Mouse (Mus musculus) mesoderm, embryonic 11.5 days (tissue): ENCODE data around the gene Sdccag8.
"Not testable (repeated sequence)": the region's sequence is repeated elsewhere in the genome, so short reads cannot be mapped to it uniquely, and the experiment has no call there.

Experiments used
- DNase-seq: peaks from one replicate; pipeline ENCODE4 v3.0.0-alpha.2; 2012; ENCODE audit warnings: low read depth, low spot score

The Sdccag8 gene

DNA sequence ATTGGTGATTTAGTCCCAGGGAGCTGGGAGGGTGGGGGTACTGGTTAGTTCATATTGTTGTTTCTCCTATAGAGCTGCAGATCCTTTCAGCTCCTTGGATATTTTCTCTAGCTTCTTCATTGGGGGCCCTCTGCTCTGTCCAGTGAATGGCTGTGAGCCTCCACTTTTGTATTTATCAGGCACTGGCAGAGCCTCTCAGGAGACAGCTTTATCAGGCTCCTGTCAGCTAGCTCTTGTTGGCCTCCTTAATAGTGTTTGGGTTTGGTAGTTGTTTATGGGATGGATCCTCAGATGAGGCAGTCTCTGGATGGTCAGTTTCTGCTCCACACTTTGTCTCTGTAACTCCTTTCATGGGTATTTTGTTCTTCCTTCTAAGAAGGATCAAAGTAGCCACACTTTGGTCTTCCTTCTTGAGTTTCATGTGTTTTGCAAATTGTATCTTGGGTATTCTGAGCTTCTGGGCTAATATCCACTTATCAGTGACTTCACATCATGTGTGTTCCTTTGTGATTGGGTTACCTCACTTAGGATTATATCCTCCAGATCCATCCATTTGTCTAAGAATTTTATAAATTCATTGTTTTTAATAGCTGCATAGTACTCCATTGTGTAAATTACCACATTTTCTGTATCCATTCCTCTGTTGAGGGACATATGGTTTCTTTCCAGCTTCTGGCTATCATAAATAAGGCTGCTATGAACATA lies 127.0 kb downstream of the Sdccag8 start:
- not testable (repeated sequence) for DNase-seq

DNA sequence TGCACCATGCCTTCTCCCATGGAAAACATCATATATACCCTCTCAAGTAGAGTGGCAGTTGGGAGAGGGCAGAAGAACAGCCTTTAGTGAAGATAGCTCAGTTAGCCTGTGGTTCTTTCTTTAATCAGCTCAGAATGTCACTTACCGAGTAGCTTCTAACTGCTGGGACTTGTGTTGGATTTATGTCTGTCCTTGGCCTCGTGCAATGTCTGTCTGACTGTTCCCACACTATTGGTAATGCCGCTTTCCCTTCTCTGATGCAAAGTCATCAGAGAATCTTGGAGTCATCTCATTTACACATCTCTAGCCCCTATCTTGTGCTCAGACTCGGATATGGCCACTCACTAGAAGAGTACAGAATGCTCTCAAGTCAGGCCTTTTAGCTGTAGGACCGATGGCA lies 128.7 kb downstream of the Sdccag8 start:
- no peak for DNase-seq

DNA sequence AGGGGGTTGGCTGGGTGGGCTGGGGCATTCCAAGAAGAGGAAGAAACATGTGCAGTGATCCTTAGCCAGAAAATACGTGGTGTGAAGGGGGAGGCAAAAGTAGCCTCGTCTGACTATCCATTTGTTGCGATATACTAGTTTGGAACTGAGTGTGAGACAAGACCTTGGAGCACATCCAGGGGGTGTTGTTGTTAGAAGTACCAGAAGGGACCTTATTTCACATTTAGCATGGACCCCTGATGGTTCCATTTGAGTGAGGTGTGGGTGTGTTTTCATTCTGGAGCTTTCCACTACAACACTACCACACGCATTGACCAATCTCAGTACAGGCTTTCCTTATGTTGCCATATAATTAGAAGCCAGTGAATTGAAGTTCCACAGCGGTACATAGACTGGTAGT lies 129.5 kb downstream of the Sdccag8 start:
- DNase-seq = no peak

DNA sequence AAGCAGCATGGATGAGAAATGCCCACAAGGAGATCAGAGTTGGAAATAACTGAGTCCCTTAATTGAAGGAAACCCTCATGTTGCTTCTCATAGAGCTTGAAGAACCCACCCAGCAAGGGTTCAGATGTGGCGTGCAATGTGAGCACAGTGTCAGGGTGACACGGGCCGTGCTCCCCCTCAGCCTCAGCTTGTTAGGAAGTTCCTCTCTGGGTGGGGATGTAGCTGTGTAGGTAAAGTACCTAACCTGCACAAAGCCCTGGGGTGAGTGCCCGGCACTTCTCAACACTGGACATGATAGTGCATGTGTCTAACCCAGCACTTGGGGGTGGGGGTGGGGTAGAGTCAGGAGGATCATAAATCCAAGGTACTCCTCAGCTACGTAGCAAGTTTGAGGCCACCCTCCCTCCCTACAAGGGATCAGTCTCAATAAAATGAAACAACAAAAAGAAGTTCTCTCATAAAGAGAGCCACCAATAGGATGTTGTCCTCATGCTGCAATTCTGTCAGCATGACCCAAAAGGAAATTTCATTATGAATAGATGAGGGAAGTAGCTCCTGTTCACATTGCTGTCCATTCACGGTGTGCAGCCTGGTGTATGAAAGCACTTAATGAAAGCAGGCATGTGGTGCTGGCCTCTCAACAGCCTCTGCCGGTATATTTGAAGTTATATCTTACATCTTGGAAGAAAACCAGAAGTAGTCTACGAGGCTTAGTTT lies 130.2 kb downstream of the Sdccag8 start:
- no peak for DNase-seq

- DNase-seq = no peak
Observed at GRCm38 (mm10) chr1:176945175-176945540, 130.7 kb downstream of the Sdccag8 start.

GRCm38 (mm10) chr1:176946031-176946795 lies 131.8 kb downstream of the Sdccag8 start:
- no peak for DNase-seq

- no peak for DNase-seq
Observed at GRCm38 (mm10) chr1:176946796-176947181, 132.3 kb downstream of the Sdccag8 start.

GRCm38 (mm10) chr1:176948861-176949260 lies 134.4 kb downstream of the Sdccag8 start:
- DNase-seq = no peak

- no peak for DNase-seq
Observed at GRCm38 (mm10) chr1:176949320-176949719, 134.9 kb downstream of the Sdccag8 start.

DNA sequence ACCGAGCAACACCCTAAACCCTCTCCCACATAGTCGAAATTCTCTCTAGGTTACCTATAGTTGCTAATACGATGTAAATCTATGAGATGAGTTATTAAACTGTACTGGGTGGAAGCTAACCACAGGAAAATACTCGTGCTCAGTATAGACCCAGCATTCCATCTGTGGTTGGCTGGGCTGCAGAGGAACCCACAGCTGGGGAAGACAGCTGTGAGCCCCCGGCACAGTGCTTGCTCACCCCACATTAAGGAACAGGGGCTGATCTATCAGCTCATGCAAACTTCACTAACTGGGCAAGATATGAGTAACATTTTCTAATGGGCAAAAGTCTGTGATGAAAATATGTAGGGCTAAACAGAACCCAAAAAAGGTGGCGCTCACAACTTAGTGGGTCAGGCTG lies 135.6 kb downstream of the Sdccag8 start:
- no peak for DNase-seq

- no peak for DNase-seq
Observed at GRCm38 (mm10) chr1:176951836-176952235, 137.4 kb downstream of the Sdccag8 start.

- DNase-seq = no peak
Observed at GRCm38 (mm10) chr1:176958311-176958710, 143.9 kb downstream of the Sdccag8 start.

GRCm38 (mm10) chr1:176961716-176962115 lies 147.3 kb downstream of the Sdccag8 start:
- no peak for DNase-seq

DNA sequence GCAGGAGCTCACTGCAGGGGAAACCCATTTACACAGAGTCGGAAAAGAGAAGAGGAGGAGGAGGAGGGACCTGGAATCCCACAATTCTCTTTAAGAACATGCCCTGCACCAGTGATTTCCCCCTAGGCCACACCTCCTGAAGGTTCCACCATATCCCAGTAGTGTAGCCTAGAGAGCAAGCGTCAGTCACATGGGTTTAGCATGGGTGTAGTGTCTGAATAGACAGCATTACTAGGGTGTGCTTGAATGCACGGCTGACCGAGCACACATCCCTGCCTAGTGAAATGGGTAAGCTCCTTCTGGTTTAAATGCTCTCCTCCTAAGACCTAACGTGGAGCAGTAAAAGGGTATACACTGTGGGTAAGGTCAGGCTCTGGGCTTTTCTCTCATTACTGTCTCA lies 148.4 kb downstream of the Sdccag8 start:
- no peak for DNase-seq

DNA sequence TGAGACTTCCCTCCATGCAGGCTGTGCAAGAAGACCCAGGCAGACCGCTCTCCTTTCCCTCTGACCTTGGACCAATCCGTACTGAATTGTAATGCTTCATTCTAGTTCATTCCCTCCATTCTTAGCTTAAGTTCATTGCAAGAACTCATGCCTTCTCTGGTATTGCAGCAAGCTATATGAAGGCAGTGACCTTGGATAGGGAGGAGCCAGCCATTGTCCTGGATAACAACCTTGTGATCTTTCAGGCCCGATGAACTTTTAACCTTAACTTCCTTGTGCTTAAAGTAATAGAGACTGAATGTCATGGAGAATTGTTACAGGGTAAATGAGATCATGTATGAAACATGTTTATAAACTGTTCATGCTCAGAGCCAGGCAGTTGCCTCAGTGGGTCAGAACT lies 152.8 kb downstream of the Sdccag8 start:
- DNase-seq = no peak

DNA sequence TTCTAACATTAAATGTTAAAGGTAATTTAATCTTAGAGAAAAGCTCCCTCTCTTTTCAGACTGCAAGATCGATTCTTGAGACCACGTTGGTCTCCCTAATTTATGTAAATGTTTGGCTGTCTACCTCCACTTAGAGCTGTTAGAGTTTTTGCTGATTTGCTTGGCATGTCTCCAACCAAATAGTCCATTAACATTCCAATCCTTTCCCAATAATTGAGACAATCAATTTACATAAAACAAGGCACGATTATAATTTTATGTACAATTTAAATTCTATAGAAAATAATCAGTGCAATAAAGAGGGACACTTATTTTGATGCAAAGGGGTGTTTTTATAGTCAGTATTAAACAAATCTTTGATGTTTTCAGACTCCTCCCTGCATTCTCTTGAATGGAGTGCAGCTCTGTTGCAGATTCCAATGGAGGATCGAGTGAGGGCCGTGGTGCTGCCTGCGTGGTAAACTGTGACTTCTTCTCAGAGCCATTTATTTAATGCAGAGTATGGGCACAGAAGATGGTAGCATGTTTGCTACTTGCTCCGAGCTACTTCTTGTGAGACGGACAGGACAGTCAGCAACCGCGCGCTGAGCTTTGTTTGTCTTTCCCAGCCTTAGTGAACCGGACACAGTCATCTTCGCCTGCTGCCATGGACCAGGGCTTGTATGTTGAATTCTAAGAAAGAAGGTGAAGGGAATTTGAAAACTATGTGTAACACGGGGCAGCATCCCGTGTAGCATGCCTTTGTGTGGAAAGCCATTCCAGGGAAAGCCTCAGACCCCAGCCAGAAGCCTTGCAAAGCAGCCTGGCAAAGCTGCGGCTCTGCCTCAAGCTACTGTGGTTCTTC lies 156.4 kb downstream of the Sdccag8 start:
- no peak for DNase-seq

DNA sequence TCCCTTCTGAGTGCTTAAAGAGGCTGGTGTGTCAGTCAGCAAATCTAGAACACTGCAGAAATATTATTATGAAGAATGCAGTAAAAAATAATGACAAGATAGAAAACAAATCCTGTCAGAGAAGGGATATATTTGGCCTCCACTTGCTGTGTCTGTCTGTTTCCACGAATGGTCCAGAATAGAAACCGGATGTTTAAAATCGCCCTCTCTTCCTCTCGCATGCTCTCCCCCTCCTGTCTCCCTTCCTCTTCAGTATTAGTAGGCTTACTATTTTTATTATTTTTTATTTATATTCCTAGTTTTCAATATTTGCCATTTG lies 157.0 kb downstream of the Sdccag8 start:
- DNase-seq = no peak

- DNase-seq = no peak
Observed at GRCm38 (mm10) chr1:176973356-176974088, 159.1 kb downstream of the Sdccag8 start.

- no peak for DNase-seq
Observed at GRCm38 (mm10) chr1:176979235-176979634, 164.8 kb downstream of the Sdccag8 start.

- no peak for DNase-seq
Observed at GRCm38 (mm10) chr1:176980140-176980539, 165.7 kb downstream of the Sdccag8 start.

DNA sequence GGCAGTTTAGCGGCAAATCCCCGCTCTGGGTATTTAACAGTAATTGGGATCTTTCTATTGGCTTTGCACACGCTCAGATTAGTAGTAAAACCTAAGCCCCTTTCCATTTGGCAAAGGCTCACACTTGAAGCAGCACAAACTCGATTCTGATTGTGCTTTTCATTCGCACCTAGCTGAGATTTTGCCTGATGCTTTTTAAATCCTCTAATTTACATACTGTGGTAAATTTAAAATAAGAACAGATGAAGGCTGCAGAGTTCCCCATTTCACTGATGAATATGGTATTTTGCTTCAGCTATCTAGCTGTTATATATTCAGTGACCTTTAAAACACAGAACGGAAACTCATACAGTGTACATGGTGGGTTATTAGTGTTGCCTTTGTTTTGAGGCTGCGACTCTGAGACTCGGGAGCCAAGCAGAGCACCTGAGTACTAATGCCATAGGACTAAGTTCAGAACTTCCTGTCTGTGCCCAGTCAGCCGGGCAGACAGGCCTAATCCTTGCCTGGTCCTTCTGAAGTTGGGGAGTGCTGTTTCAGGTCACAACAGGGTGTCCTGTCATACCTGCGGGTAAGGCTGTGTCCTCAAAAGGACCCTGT lies 166.4 kb downstream of the Sdccag8 start:
- no peak for DNase-seq
